Mouse (Mus musculus) midbrain, embryonic 12.5 days (tissue): ENCODE results near the gene Cfap126. TPM values are rescaled to one million over a fixed set of nuclear protein-coding genes. Genes with fewer than 3 reads are reported as not detected.
"Not testable (repeated sequence)": the region's sequence is repeated elsewhere in the genome, so short reads cannot be mapped to it uniquely, and the experiment has no call there.

Source experiments
- ATAC-seq: fragments of 200-750 bp; cut with Nextera tagmentation; 2 replicates; pipeline ENCODE4 v1.8.0; 2017; ENCODE audit warnings: low read depth, moderate TSS enrichment, moderate library complexity; ENCODE audit not compliant: low FRiP score
- H3K27ac ChIP-seq: fragments of 300-500 bp; sonication (generic); replicated peaks from 2 replicates; pipeline ENCODE4 v1.5.1; 2016; ENCODE audit warnings: mild to moderate bottlenecking
- H3K27me3 ChIP-seq: fragments of 300-500 bp; sonication (generic); 2 replicates; pipeline ENCODE4 v1.6.1; 2016; ENCODE audit warnings: mild to moderate bottlenecking
- H3K36me3 ChIP-seq: fragments of 300-500 bp; sonication (generic); 2 replicates; pipeline ENCODE4 v1.6.1; 2016
- H3K4me1 ChIP-seq: fragments of 300-500 bp; sonication (generic); 2 replicates; pipeline ENCODE4 v1.6.1; 2016
- H3K4me2 ChIP-seq: fragments of 300-500 bp; sonication (generic); replicated peaks from 2 replicates; pipeline ENCODE4 v1.6.1; 2016; ENCODE audit warnings: mild to moderate bottlenecking, moderate library complexity
- H3K4me3 ChIP-seq: fragments of 300-500 bp; sonication (generic); 2 replicates; pipeline ENCODE4 v1.5.1; 2016; ENCODE audit warnings: mild to moderate bottlenecking
- H3K9ac ChIP-seq: fragments of 300-500 bp; sonication (generic); replicated peaks from 2 replicates; pipeline ENCODE4 v1.6.1; 2016; ENCODE audit warnings: mild to moderate bottlenecking, moderate library complexity
- H3K9me3 ChIP-seq: fragments of 300-500 bp; sonication (generic); 2 replicates; pipeline ENCODE4 v1.6.1; 2016; ENCODE audit warnings: mild to moderate bottlenecking
- WGBS: fragments of 180-500 bp; shearing (Covaris S2); methylation state at CpG from one replicate; pipeline ENCODE4 v1.1.7; 2016; 5-methylcytosine and 5-hydroxymethylcytosine counted together
- polyA plus RNA-seq: library from polyadenylated mRNA; unstranded; fragments of >200 nt; fragmentation: Nextera tagmentation; extraction: Ambion mirVana; gene quantifications from 2 replicates; pipeline ENCODE4 v1.2.1, GENCODE M21; 2016

Cfap126 gene
- polyA plus RNA-seq, 1 experiment from 2014 or later, result 1.7 TPM

DNA sequence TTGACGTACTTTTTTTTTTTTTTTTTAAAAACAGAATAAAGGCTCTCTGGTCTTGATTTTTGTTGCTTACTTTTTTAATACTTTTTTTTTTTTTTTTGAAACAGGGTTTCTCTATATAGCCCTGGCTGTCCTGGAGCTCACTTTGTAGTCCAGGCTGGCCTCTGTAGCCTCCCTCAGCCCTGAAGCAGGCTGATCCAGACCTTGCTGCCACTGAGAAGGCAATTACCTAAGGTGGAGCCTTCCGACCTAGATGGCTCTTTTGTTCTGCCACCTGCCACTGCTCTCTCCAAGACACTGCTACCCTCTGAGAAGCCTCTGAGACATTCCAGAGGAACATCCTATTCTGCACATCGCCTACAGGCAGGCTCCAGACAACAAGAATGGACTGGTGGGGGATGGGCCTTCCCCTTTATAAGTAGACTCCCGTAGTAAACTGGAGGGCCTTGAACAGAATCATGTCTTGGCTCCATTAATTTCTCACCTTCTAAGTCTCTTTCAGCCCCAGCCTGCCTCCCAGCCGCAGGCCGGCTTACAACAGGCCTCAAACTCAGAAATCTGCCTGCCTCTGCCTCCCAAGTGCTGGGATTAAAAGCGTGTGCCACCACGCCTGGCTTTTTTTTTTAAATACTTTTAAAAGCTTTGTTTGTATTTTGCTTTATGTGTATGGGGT lies 23.9 kb downstream of the Cfap126 start:
- H3K9me3 ChIP-seq, H3K9ac ChIP-seq, H3K4me2 ChIP-seq, ATAC-seq, H3K27ac ChIP-seq, H3K4me1 ChIP-seq, H3K4me3 ChIP-seq, H3K27me3 ChIP-seq: not testable (repeated sequence)
- 91% methylated on average over 8 of the region's 8 CpGs for WGBS
- peaks cover 86% of the 10 kb centered on the region for H3K36me3 ChIP-seq

DNA sequence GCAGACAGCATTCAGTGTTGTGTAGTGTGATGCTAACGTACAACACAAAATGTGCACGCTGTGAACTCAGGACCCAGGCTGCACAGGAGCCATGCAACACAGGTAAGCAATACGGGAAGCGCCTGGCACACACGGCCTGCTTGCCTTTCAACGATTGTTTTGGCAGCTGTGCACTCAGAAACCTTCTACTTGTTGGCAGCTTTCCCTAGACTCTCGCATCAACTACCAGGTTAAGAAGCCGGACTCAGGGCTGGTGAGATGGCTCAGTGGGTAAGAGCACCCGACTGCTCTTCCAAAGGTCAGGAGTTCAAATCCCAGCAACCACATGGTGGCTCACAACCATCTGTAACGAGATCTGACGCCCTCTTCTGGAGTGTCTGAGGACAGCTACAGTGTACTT lies 29.3 kb downstream of the Cfap126 start:
- H3K27me3 ChIP-seq, H3K9ac ChIP-seq, H3K9me3 ChIP-seq, ATAC-seq, H3K4me3 ChIP-seq, H3K27ac ChIP-seq, H3K4me2 ChIP-seq, H3K4me1 ChIP-seq: not testable (repeated sequence)
- H3K36me3 ChIP-seq, result peaks cover 66% of the 10 kb centered on the region
- 83% methylated on average over 11 of the region's 11 CpGs for WGBS

DNA sequence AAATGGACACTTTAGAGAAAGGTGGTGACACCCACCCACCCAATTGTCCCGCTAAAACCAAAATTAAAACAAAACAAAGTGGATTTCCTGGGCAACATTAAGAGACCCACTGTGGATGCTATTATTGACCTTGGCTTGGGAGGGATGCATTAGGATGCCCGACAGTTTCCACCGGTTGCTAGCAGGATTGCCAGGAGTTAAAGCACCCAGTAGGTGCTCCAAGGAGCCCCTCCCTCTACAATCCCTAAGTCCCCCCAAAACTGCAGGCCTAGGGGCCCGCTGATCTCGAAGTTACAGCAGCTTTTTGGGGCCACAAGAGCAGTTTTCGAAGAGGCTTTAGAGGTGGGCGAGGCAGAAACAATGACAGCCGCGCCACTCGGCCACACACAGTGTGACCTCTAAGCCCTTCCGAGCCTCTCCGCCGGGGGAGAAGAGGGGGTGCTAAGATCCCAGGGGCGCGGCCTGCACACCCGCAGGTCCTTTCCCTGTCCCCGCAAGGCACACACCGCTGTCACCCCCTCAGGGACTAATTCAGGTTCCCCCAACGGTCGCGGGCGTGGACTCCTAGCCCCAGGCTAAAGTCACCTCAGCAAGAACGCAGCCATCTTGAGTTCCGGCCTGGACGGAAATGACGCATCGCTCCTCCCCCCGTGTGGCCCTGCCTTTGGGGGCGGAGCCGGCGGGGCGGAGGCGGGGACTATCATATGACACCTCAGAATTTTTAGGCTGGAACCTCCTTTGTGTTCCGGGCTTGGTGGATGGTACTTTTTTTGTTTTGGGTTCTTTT lies 36.4 kb downstream of the Cfap126 start, which contains the start of the genes Sdhc and Mpz:
Gene Sdhc, minus strand, starts transcription at position 630 of the 787 bp plus-strand sequence.
Gene Mpz, plus strand, starts transcription at position 738 of the 787 bp plus-strand sequence.
- Histone ChIP-seq H3K36me3 (0 out of 2 replicates have a peak, but pooled peaks cover 9% of the 10 kb centered on the region), H3K9me3 (no peaks in the 10 kb centered on the region), H3K4me1 (peaks cover 16% of the 10 kb centered on the region), H3K4me2 (peak within 1 kb of the TSS; percentile 70), H3K9ac (peak within 1 kb of the TSS; percentile 84), H3K4me3 (peak within 1 kb of the TSS; percentile 94), H3K27ac (peak within 1 kb of the TSS; percentile 75), H3K27me3 (peaks cover 8% of the 10 kb centered on the region; the same call in 1 of the 2 replicates)
- peak; percentile 97 for ATAC-seq
- under 1% methylated on average over 34 of the region's 34 CpGs for WGBS

DNA sequence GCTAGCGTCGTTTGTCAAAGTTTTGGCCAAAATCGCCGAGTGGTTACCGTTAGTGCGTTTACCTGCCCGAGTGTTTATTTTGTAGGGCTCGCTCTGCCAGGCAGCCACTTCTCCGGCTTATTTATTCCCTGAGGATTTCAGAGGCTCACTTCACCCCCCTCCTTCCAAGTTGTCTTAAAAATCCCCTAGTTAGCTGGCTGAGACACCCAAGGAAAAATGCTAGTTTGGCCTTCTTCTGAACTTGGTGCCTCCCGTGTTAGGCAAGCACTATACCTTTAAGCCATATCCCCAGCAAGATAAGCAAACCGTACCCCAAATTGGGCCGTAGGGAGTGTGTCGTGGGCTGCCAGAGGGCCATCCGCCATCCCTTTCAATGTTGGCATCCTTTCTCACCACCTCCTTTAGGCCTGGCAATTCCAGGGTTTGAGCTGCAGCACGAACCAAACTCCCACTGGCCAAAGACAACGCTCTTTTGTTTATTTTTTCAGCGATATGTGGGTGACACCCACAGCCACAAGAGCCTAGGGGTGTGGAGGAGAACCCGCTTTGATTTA lies 37.2 kb downstream of the Cfap126 start:
- Histone ChIP-seq H3K4me2 (peak overlapping the region; percentile 70), H3K9me3 (no peaks in the 10 kb centered on the region), H3K4me1 (peaks cover 16% of the 10 kb centered on the region), H3K27ac (0 out of 2 replicates have a peak overlapping the region, but pooled peaks have one; percentile 75), H3K36me3 (0 out of 2 replicates have a peak, but pooled peaks cover 2% of the 10 kb centered on the region), H3K4me3 (peak overlapping the region; percentile 94), H3K27me3 (peaks cover 12% of the 10 kb centered on the region; the same call in 1 of the 2 replicates), H3K9ac (peak overlapping the region; percentile 84)
- WGBS, result 7% methylated on average over 18 of the region's 18 CpGs
- peak; percentile 35 for ATAC-seq

DNA sequence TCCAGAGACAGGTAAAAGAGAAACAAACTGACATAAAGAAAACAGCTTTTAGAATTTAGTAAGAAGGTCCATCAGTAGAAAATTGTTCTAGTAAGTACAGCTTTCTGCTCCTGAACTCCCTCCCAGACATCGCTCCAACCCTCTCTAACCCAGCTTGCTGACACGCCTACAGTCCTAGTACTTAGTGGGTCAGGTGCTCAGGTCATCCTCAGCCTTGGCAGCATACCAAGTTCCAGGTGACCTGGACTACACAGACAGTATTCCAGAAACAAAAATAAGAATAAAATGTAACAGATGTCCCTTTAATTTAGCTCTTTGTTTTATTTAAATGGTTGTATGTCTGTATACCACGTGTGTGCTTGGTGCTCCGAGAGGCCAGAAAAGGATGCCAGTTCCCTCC lies 38.2 kb downstream of the Cfap126 start:
- WGBS, result 82% methylated on average over 4 of the region's 4 CpGs
- ATAC-seq, result no peak
- H3K9me3 ChIP-seq, result no peaks in the 10 kb centered on the region
- H3K27ac ChIP-seq, result no peak overlapping the region
- peaks cover 16% of the 10 kb centered on the region for H3K4me1 ChIP-seq
- H3K36me3 ChIP-seq, result no peaks in the 10 kb centered on the region
- no peak overlapping the region for H3K9ac ChIP-seq
- H3K4me2 ChIP-seq, result no peak overlapping the region
- no peak overlapping the region for H3K4me3 ChIP-seq
- peaks cover 22% of the 10 kb centered on the region; the same call in 1 of the 2 replicates for H3K27me3 ChIP-seq

DNA sequence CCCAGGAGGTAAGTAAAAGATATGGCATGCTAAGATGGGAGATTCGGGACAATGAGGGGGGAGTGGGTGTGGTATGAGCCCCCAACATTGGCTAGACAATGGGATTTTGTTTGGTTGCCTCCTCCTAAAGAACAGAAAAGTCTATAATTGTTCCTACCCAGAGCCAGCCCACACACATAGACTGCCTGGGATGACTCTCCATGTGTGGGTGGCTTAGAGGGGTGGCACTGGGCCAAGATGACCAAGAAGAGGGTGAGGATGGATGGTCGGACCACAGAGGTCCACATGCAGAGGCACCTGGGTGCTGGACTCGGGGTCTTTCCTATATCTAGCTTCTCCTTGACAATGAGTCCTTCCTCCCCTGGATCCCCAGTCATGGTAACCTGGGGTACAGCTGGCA lies 42.9 kb downstream of the Cfap126 start:
- Histone ChIP-seq H3K4me2 (no peak overlapping the region), H3K4me3 (no peak overlapping the region), H3K27me3 (peaks cover 56% of the 10 kb centered on the region), H3K9me3 (no peaks in the 10 kb centered on the region), H3K9ac (no peak overlapping the region), H3K27ac (no peak overlapping the region), H3K4me1 (peaks cover 7% of the 10 kb centered on the region), H3K36me3 (no peaks in the 10 kb centered on the region)
- WGBS, result 82% methylated on average over 3 of the region's 3 CpGs
- ATAC-seq, result no peak

DNA sequence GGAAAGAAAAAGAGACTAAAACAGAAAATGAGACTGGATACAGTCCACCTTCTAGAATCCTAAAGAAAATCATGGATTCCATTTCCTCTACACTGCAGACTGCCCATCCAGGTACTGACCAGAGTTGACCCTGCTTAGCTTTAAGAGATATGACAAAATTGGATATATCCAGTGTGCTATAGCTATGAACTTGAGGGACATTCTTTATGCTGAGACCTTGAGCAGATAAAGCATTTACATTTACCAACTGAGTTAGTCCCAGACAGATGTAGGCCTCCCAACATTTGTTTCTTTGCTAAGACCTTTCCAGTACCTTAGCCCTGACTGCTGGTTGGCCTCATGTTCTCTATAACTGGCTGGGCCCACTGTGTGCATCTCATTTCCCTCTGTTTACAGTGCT lies 44.2 kb downstream of the Cfap126 start:
- Histone ChIP-seq H3K9me3 (no peaks in the 10 kb centered on the region), H3K4me1 (peaks cover 7% of the 10 kb centered on the region), H3K27ac (no peak overlapping the region), H3K4me2 (no peak overlapping the region), H3K36me3 (no peaks in the 10 kb centered on the region), H3K9ac (no peak overlapping the region), H3K27me3 (peaks cover 50% of the 10 kb centered on the region), H3K4me3 (no peak overlapping the region)
- no peak for ATAC-seq

DNA sequence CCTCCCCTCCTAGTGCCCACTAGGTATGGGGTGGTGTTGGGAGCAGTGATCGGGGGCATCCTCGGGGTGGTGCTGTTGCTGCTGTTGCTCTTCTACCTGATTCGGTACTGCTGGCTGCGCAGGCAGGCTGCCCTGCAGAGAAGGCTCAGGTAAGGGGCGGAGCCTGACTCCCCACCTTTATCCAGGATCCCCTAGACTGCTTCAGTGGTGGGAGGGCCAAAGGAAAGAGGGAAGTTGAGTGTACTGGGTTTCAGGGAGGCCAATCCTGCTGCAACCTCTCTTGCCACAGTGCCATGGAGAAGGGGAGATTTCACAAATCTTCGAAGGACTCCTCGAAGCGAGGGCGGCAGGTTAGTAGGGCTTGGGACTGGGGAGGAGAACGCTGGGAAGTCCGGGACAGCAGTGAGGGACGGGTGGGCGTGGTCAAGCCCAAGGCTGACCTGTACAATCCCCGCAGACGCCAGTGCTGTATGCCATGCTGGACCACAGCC lies 45.8 kb downstream of the Cfap126 start:
- no peaks in the 10 kb centered on the region for H3K36me3 ChIP-seq
- 7% methylated on average over 15 of the region's 15 CpGs for WGBS
- H3K9ac ChIP-seq, result no peak overlapping the region
- H3K27me3 ChIP-seq, result peaks cover 50% of the 10 kb centered on the region
- H3K9me3 ChIP-seq, result no peaks in the 10 kb centered on the region
- peak overlapping the region; percentile 23 for H3K4me3 ChIP-seq
- H3K4me1 ChIP-seq, result peaks cover 7% of the 10 kb centered on the region
- no peak for ATAC-seq
- H3K27ac ChIP-seq, result no peak overlapping the region
- H3K4me2 ChIP-seq, result peak overlapping the region; percentile 45

DNA sequence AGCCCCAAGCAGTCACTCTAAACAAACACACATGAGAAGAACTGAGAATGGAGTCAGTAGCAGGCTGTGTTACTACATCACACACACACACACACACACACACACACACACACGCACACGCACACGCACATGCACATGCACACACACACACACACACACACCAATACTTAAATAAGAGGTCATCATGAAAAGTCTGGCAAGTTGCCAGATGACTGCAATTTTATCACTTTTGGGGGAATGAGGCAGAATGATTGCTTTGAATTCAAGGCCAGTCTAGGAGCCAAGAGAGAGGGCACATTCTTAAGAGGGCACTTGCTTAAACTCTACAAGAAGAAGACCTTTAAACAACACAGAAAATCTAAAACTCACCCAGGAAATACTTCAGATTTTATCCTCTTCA lies 48.8 kb downstream of the Cfap126 start:
- H3K27me3 ChIP-seq, result peaks cover 35% of the 10 kb centered on the region
- no peaks in the 10 kb centered on the region for H3K36me3 ChIP-seq
- H3K9me3 ChIP-seq, result no peaks in the 10 kb centered on the region
- H3K4me1 ChIP-seq, result peaks cover 7% of the 10 kb centered on the region
- H3K4me2 ChIP-seq, result no peak overlapping the region
- WGBS, result 83% methylated on average over 3 of the region's 3 CpGs
- no peak overlapping the region for H3K4me3 ChIP-seq
- H3K9ac ChIP-seq, result no peak overlapping the region
- H3K27ac ChIP-seq, result no peak overlapping the region
- no peak for ATAC-seq

DNA sequence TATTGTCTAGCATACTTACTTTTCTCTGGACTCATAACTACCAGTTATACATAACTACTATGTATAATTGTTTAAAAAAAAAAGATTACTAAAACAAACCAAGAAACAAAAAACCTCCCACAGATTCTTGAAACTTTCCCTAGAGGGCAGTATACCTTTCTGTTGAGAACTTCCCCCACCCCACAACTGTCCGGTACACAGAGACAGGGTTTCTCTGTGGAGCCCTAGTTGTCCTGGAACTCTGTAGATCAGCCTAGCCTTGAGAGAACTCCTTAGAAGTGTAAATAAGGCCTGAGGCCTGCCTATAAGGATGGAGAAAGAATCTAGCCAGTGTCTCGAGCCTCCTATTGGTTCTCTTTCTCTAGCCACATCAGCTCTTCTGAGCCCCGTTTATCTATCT lies 50.5 kb downstream of the Cfap126 start:
- ATAC-seq, result no peak
- no peak overlapping the region for H3K27ac ChIP-seq
- no peak overlapping the region for H3K9ac ChIP-seq

DNA sequence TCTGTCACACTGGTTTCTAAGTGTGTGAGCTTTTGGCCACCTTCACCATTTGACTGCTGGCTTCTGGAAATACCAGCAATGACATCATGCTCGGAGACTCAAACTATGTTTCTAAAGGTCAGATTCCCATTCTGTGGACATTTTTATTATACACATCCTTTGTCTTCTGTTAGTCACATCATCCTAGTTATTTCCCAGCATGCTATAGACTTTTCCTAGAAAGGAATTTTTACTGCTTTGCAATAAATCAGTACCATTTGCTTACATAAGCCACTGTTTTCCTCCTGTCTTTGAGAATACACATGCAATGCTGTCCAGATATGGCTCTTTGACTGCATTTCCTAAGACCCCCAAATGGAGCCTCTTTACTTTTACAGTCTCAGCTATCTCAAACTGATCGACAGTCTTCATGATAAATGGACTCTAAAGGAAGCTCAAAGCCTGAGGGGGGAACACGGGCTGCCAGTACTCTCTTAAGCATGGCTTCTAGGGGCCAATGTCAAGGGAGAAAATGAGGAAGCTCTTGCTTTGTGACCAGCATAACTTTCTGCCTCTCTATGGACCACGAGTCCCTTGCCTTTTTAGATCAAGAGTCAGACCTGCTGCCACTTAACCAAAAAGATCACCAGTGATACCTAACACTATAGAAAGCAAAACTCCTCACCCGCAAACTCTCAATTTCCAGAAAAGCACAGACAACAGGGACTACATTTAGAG lies 52.1 kb downstream of the Cfap126 start:
- H3K4me1 ChIP-seq, result no peaks in the 10 kb centered on the region
- no peak for ATAC-seq
- H3K27ac ChIP-seq, result no peak overlapping the region
- H3K27me3 ChIP-seq, result peaks cover 7% of the 10 kb centered on the region; the same call in 1 of the 2 replicates
- WGBS, result 87% methylated on average over 5 of the region's 5 CpGs
- H3K4me3 ChIP-seq, result no peak overlapping the region
- H3K4me2 ChIP-seq, result no peak overlapping the region
- H3K9ac ChIP-seq, result no peak overlapping the region
- no peaks in the 10 kb centered on the region for H3K36me3 ChIP-seq
- no peaks in the 10 kb centered on the region for H3K9me3 ChIP-seq

More for the DNA sequence above, 50.5 kb downstream of the Cfap126 start:
- Histone ChIP-seq H3K4me1 (peaks cover 7% of the 10 kb centered on the region), H3K4me3 (no peak overlapping the region), H3K27me3 (peaks cover 22% of the 10 kb centered on the region), H3K4me2 (no peak overlapping the region), H3K36me3 (no peaks in the 10 kb centered on the region), H3K9me3 (no peaks in the 10 kb centered on the region)
- 31% methylated on average over 3 of the region's 3 CpGs for WGBS
